Mouse (Mus musculus): ENCODE results near the gene Mrps10. TPM values are rescaled to one million over a fixed set of nuclear protein-coding genes. Genes with fewer than 3 reads are reported as not detected.

Gene Mrps10
- total RNA-seq (2021) = 10 to 100 TPM; 27.7 to 29.5 TPM
- long read RNA-seq, transcript Mrps10-204 (7 exons, 1,017 nt) = major isoform, 11 of 35 reads
- long read RNA-seq, transcript Mrps10-203 (7 exons, 1,018 nt) = minor isoform, 8 of 35 reads
- long read RNA-seq, partial matches to known transcripts = 4 of 35 reads
- long read RNA-seq, other reads (novel, unspliced or antisense) = 12 of 35 reads

DNA sequence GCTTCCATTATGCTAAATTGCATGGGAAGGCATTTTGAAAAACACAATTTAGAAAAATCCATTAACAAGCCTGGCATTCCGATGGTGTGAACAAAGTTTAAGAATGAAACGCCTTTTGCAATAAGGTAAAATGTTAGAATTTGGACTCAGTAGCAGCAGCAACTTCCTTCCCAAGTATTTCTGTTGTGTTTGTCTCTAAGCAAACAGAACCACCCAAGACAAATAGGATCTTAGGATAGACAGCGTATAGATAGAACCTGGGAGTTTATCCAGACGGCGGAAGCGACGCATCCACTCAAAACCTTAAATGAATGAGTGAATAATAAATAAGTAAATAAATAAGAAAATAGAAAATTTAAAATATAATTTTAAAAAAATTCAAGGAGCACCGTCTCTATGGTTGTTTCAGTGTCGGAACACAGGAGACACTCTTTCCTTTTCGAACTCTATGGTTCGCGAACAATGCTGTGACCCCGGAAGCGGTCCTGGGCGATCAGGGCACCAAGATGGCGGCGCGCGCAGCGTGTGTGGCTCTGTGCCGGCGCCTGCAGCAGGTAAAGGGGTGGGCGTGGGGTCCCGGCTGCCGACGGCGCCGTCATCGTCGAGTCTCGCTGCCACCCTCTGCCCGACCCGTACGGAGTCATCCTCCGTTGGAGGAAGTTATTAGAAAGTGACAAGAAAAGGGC lies at the start of gene Mrps10:
Mrps10 (plus strand) TSS at position 487 of the 686 bp plus-strand sequence.
- peak; percentile 81 to 93 for DNase-seq (ENCODE audit: low spot score in 2 of 2)

DNA sequence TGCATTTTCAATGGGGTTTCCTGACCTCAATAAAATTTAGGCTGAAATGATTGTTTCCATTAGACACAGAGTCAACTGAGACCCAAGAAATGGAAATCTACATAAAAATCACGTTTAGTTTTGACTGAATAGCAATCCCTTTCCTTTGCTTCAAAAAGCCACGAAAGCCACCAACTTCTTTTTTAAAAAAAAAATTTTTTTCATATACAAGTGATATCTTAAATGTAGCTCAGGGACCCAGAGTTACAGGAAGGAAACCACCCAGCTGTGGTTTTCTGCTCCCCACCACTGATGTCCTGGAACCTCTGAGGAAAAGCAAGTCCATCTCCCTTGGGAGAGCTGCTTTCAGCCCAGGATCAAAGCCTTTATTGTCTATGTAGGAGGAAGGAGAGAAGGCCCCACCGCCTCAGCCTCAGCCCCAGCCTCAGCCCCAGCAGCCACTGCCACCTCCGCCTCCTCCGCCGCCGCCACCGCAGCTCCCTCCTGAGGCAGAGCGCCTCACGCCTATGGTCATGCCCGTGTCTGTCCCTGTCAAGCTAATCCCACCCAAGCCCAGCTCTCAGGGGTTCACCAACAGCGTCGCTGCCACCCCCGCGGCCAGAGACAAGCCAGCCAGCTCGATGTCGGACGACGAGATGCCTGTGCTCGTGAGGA lies 49.6 kb upstream of the Mrps10 start:
- no peak for DNase-seq (ENCODE audit: low spot score in 2 of 2)

DNA sequence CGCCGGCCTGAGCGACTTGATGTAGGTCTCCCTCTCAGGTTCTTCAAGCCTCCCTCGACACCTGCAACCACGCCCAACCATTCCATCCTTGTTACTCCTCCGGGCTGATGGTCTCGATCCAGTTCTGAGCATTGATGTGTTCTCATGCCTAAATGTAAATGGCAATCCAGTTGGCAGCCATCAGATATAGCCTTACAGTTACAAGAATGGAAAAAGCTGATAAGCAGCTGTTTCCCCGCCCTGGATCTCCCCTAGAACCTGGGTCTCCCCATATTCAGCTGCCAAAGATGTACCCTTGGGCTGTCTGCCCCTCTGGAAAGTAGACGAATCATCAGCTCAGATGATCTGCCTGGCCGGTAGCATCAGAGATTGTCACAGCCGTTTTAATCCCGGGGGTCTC lies 48.9 kb upstream of the Mrps10 start:
- no peak for DNase-seq (ENCODE audit: low spot score in 2 of 2)

DNA sequence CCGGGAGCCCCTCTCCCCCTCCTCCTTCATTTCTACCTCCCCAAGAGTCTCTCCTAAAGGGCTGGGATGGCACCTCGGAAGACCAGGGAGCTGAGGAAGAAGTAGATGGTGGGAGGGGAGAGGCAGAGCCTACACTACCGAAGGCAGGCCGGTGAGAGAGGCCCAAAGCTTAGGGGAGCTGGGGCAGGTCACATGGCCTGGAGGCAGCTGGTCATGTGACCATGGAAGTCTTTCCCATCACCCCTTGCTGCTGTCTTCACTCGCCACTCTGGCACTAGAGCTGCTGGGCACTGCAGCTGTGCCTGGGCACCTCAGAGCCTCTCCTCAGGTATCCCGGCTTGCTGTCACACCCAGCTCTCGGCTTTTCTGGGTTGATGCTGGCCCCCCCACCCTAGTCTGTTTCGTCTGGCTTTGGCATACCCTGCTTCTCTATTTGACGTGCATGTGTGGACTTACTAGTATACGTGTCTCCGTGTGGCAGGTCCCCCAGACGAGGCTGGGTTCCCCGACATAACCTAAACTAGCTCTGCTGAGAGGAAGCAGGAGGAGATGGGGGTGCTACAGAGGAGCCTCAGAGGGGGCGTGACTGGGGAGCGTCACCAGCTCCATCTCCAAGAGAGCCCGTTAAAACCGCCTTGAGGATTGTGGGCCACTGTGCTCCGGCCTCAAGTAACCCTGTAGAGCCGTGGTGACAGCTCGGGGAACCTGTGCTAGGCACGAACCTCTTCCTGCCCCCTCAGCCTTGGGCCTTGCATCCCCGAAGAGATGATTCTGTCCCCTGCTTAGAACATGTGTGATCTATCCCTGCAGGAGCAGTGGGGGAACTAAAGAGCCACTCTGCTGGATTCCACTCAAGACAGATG lies 46.3 kb upstream of the Mrps10 start:
- peak in 1 of 2 experiments; percentile 30 for DNase-seq (ENCODE audit: low spot score in 2 of 2)

DNA sequence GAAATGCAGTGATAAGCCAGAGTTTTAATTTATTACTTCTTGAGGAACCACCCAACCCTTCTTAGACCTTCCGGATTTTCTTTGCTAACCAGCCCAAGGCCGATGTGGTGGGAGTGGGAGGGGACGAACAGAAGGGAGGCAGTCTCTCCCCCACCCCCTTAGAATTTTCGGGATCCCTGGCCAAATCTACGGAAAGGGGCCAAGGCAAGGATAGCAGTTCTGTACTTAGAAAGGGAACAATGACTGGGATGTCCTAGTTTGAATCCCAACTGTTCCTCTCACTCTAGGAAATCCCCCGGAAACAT lies 45.7 kb upstream of the Mrps10 start:
- no peak for DNase-seq (ENCODE audit: low spot score in 2 of 2)

DNA sequence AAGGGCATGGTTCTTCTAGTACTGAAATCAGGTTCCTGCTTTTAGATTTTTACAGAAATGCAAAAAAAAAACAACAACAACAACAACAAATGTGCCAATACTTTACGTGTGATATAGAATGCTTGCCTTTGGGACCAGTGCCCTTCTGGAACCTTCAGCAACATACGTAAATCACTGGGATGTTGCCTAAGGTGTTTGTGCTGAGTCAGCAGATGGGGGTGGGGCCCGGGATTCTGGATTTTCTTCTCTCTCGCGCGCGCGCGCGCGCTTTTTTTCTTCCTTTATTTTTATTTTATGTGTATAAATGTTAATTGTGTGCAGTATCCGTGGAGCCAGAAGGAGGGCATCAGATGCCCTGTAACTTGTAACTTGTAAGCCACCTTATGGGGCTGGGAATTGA lies 41.1 kb upstream of the Mrps10 start:
- DNase-seq (ENCODE audit: low spot score in 2 of 2) = no peak

DNA sequence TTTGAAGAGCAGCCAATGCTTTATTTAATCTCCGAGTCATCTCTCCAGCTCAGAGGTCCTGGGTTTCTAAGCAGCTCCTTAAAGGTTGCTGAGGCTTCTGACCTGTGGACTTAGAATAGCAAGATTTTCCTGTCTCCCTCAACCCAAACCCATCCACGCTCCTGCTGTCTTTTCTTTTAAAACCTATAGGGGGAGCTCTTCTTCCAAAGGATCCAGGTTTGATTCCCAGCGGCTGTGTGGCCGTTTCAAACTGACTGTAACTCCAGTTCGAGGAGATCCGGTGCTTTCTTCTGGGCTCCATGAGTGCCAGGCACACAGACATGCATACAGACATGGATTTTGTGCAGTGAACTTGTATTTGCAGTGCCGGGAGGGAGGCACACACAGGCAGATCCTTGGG lies 40.7 kb upstream of the Mrps10 start:
- DNase-seq (ENCODE audit: low spot score in 2 of 2) = no peak

DNA sequence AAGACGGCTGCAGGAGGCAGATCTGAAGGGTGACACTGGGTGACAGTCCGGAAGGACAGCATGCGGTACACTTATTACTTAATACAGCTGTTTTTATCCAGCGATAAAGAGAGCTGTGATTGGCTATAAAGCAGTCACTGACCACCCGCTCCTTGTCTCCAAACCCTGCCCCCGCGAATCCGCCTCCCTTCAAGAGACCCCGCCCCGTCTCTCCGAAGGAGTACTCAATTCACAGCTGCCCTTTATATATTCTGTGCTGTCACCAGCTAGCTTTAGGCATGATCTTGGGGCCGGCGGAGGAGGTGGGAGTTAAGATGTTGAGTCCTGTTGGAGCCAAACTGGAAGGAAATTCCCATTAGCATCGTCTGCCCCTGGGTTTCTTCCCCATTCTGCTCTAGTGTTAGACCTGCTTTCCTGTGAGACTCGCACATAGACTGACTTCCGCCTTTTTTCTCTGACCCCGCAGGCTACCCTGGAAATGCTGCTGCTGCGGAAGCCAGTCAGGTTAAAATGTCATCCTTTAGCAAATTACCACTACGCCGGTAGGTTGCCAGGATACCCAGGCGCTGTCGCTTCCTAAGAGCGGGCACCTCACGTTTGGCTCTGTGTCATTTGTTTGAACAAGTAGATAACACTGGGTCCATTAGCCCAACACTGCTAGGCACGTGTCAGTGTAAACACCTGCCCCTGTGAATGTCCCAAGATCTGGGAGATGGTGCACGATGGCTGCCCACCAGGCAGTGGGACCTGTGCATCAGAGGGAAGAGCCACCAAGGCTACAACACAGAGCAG lies 39.9 kb upstream of the Mrps10 start:
- DNase-seq (ENCODE audit: low spot score in 2 of 2) = no peak

DNA sequence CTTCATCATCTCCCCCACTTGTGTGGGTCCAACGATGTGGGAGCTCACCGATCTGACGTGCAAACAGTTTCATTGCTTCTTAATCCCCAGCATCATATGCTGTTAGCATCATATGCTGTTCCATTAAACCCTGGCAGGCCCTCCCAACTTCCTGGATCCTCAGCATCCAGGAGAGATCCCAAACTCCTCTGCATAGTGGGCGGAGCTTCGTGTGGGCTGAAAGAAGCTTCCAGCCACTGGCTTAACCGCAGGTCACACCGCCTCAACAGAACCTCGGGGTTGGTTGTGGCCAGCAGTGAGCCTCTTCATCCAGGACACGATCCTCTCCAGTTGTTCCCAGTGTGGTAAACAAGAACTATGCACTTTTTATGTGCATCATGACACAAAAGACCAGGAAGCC lies 38.1 kb upstream of the Mrps10 start:
- no peak for DNase-seq (ENCODE audit: low spot score in 2 of 2)

DNA sequence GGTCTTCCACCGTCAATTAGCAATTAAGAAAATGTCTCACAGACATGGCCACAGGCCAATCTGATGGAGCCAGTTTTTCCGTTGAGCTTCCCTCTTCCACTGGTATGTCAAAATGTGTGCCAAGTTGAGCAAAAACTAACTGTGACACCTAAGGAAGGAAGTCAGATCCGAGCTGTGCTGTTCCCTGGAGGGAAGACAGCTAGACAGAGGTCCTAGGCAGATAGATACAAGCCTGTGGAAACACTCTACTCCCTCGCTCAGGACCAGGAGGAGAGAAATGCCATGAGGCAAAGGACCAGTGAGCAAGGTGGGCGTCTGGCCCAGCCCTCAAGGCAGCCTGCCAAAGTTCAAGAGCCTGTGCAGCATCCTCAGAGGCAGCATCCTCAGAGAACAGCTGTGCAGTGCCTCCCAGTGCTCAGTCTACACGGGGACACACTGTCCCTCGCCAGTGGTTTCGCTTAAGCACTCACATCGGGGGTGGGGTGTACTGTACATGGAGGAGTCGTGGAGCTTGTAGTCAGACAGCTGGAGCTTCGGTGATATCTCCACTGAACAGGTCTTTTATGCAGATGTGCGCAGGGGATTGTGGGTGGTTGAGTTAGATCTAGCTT lies 36.6 kb upstream of the Mrps10 start:
- peak in 1 of 2 experiments; percentile 15 for DNase-seq (ENCODE audit: low spot score in 2 of 2)

DNA sequence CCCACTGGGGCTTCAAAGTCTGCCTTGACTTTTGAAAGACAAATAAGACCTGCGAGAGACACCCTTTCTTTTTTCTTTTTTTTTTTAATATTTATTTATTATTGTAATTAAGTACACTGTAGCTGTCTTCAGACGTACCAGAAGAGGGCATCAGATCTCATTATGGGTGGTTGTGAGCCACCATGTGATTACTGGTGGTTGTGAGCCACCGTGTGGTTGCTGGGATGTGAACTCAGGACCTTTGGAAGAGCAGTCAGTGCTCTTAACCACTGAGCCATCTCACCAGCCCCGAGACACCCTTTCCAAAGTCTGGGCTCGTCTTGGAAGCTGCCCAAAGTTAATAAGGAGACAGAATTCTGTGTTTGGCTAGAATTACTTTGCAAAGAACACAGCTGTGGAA lies 36.0 kb upstream of the Mrps10 start:
- peak in 1 of 2 experiments; percentile 58 for DNase-seq (ENCODE audit: low spot score in 2 of 2)

DNA sequence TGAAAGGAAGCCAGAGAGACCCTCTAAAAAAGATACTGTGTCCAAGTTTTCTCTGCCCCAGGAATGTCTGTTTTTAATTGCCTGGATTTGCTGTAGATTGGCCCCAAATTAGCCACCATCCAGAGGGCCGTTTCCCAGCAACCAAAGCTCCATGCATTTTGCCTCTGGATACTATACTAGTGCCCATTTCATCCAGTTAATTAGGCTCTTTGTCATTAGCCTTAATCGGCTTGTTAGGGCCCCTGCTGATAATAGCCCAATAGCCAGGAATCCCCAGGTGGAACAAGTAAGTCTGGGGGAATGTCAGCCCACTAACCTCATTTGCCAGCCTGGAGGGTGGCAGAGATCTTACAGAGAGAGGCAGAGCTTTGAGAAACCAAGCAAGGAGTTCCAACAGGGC lies 35.3 kb upstream of the Mrps10 start:
- no peak for DNase-seq (ENCODE audit: low spot score in 2 of 2)

DNA sequence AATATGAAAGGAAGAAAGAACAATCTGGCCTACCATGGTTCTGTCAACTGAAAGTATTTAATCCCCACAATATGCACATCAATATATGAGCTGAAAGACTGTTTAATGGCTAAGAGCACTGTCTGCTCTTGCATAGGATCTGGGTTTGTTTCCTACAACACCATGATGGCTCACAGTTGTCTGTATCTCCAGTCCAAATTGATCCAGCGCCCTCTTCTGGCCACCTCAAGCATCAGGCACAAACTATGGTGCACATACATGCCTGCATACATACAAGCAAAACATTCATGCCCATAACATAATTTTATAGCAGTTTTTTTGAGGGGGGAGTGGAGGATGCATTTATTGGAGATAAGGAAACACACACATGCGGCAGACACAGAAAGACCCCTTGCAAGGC lies 25.6 kb upstream of the Mrps10 start:
- DNase-seq (ENCODE audit: low spot score in 2 of 2) = no peak

DNA sequence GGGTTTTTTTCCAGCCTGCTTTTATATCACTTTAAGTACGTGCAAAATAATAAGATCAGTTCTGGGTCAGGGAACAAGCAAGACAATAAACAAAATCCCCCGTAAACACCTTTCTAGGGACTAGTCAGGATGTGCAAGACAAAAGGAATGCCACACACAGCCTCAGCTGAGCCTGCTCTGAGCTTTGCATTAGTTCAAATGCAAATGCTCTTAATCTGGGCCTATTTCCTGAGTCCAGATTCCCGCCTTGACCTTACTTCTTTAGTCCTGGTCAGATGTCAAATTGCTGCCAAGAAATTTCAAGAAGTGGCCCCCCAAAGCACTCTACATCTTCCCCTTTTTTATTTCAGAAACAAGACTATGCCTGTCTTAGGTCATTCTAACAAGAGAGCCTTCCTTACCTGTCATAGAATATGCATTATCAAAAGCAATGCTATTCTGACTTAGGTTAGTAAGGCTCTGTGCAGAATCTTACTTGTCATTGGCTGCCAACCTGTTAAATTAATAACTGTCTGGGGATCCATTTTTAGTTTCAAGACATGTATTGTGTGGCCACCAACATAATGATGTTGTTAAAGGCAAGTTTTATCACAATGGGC lies 18.9 kb upstream of the Mrps10 start:
- no peak for DNase-seq (ENCODE audit: low spot score in 2 of 2)

DNA sequence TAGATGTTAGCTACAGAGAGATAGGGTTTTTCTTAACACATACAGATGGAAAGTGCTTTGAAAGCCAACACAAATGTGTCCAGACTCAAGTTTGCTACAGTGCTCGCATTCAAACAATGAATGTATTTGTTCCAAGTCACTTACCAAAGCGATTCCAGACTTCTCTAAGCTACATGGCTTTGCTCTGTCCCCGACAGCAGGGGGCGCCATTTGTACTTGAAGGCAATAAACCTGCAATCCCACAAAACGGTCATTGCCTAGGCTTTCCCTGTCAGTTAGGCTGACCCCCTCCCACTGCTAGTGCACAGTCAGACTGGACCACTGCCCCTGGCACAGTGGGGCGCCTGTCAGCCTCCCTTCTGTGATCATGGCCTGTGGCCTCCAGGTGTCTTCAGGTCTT lies 8.7 kb upstream of the Mrps10 start:
- peak in 1 of 2 experiments; percentile 29 for DNase-seq (ENCODE audit: low spot score in 2 of 2)

DNA sequence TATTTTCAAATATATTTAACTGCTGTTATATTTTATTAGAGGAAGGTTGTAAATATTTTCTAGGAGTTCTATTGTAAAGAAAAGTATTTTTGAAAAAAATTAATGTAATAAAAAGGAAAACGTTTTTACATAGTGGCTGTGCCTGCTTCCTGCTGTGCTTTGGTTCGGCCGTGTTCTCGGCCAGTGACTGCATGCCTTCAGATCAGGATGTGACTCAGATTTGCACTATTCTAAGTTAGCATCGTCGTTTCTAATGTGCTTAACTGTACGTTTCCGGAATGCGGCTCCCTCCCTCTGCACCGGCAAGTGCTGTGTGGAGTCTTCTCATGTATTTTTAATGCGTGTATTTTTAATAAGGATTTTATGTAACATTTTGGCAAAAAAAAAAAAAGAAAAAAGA lies 7.3 kb upstream of the Mrps10 start:
- no peak for DNase-seq (ENCODE audit: low spot score in 2 of 2)

DNA sequence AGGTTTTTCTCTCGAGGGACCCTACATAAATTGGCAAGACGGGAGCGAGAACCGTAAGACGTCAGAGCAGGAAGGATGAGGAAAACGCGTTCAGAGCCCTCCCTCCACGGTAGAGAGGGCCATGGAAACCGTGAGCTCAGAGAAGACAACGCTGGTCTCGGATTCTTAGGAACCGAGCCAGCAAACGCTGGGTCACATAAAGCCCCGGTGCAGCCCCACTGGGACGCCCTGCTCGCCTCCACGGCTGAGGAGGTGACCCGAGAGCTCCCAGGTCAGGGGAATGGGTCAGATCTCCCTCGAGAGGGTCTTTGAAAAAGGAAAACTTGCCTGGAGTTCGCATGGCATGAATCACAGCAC lies 378 bp downstream of the Mrps10 start:
- DNase-seq (ENCODE audit: low spot score in 2 of 2) = no peak

DNA sequence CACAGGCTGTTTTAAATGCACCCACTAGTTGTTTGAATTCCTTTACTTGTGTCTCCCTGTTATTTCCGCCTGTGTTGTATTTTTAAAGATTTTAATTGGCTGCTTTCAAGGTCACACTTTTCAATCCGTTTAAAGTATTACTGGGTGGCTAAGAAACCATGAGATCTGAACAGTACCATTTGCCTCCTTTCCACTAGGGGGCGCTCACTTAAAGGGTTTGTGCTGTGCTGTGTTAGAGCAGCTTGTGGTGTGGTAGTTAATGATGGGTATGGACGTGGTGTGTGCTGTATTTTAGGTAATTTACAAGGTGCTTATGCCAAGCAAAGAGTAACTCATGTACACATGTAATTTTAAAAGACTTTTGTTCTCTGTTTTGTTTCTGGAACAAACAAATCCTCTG lies 2.8 kb downstream of the Mrps10 start:
- DNase-seq (ENCODE audit: low spot score in 2 of 2) = peak; percentile 43 to 81

DNA sequence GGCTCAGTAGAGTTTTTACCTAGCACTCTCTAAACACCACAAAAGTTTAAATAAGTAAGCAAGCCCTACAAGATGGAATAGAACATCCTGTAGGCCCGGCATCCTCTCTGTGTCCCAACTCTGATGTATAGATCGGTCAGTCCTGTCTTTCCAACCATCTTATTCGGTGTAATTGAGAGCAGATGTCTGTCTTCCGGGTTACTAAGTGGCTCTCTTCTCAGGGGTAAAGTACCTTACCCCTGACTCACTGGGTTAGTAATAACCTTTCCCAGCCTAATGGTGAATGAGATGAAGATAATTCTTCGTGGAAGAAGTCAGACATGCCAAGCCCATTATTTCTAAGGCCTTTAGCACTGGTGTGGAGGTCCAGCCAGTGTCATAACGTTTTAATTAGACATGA lies 5.3 kb downstream of the Mrps10 start:
- DNase-seq (ENCODE audit: low spot score in 2 of 2) = no peak

DNA sequence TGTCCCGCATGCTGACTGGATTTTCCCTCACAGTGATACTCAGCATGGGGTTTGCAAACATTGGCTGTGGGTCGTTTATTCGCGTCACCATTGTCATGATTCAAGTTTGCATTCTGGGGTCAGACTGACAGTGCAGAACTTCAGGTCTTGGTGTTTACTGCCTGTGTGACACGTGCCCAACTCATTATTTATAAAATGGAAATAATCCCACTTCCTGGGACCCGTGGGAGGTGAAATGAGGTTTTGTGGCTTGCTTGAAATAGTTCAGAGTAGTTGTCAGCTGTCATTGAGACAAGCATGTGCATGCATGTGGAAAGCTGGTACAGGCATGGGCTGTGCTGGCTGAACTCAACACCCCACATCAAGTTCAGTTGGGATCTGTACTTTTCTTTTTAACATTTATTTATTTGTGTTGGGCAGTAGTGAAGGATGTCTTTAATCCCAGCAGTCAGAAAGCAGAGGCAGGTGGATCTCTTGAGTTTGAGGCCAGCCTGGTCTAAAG lies 8.1 kb downstream of the Mrps10 start:
- DNase-seq (ENCODE audit: low spot score in 2 of 2) = no peak
